Mouse (Mus musculus) CD4-positive naive resting alpha-beta T cell, adult 57 days (primary cell): Measurements from ENCODE around the gene Dhx15. TPM values are rescaled to one million over a fixed set of nuclear protein-coding genes. Genes with fewer than 3 reads are reported as not detected.

Source experiments
- total RNA-seq: library from RNA; stranded (reverse); gene quantifications from one replicate; pipeline ENCODE4 v1.2.4, GENCODE M21; 2023

Dhx15 gene
- total RNA-seq = 325 TPM

GRCm38 (mm10) chr5:52190371-52191179 lies at the start of gene Dhx15:
Gene Dhx15, minus strand, starts transcription at chr5:52190514.

Other genes with a start within 250 kb of the Dhx15 start
- gene Sod3, start 173.3 kb upstream of the Dhx15 start, total RNA-seq = not detected